Mouse (Mus musculus) erythroblast, embryonic 14.5 days (primary cell): ENCODE measurements around the gene Gfra1. TPM values are rescaled to one million over a fixed set of nuclear protein-coding genes. Genes with fewer than 3 reads are reported as not detected.

Experiments
- H3K27me3 ChIP-seq: 2 replicates; pipeline ENCODE4 v1.6.1; 2012; ENCODE audit warnings: inconsistent platforms; ENCODE audit not compliant: control insufficient read depth
- H3K36me3 ChIP-seq: 2 replicates; pipeline ENCODE4 v1.6.1; 2012; ENCODE audit warnings: mild to moderate bottlenecking, inconsistent platforms; ENCODE audit not compliant: control insufficient read depth
- H3K4me1 ChIP-seq: 2 replicates; pipeline ENCODE4 v1.6.1; 2012; ENCODE audit warnings: inconsistent platforms; ENCODE audit not compliant: control insufficient read depth
- H3K4me3 ChIP-seq: replicated peaks from 2 replicates; pipeline ENCODE3; 2012; ENCODE audit warnings: moderate library complexity, mild to moderate bottlenecking, inconsistent platforms
- H3K9me3 ChIP-seq: 2 replicates; pipeline ENCODE4 v1.6.1; 2012; ENCODE audit warnings: low read length, inconsistent platforms, mixed read lengths; ENCODE audit not compliant: control insufficient read depth
- GATA1 ChIP-seq: IDR thresholded peaks from 2 replicates; pipeline ENCODE4 v1.6.1; 2012; ENCODE audit warnings: low read length, inconsistent platforms, mixed read lengths
- TAL1 ChIP-seq: IDR thresholded peaks from 3 replicates; pipeline ENCODE4 v1.6.1; 2012; ENCODE audit warnings: low read length, inconsistent platforms, mixed read lengths
- polyA plus RNA-seq: library from polyadenylated mRNA; stranded (reverse); fragments of >175 nt; gene quantifications from 2 replicates; pipeline ENCODE4 v1.2.3, GENCODE M21; 2012

The Gfra1 gene
- polyA plus RNA-seq, 1 experiment: not detected

GRCm38 (mm10) chr19:58227725-58228124, 228.0 kb downstream of the Gfra1 start:
- Histone ChIP-seq H3K36me3 (no peaks in the 10 kb centered on the region), H3K27me3 (no peaks in the 10 kb centered on the region), H3K9me3 (no peaks in the 10 kb centered on the region), H3K4me1 (no peaks in the 10 kb centered on the region), H3K4me3 (no peak overlapping the region)
- TF ChIP-seq TAL1 (no peak), GATA1 (no peak)

- Histone ChIP-seq H3K4me1 (no peaks in the 10 kb centered on the region), H3K9me3 (no peaks in the 10 kb centered on the region), H3K27me3 (no peaks in the 10 kb centered on the region), H3K36me3 (no peaks in the 10 kb centered on the region), H3K4me3 (no peak overlapping the region)
- TF ChIP-seq GATA1: no peak
- TF ChIP-seq TAL1: no peak
Measured at GRCm38 (mm10) chr19:58226882-58227281, 228.8 kb downstream of the Gfra1 start.

GRCm38 (mm10) chr19:58220061-58220831, 235.5 kb downstream of the Gfra1 start:
- TF ChIP-seq GATA1 (no peak), TAL1 (no peak)
- Histone ChIP-seq H3K9me3 (no peaks in the 10 kb centered on the region), H3K4me3 (no peak overlapping the region), H3K27me3 (no peaks in the 10 kb centered on the region), H3K36me3 (no peaks in the 10 kb centered on the region), H3K4me1 (no peaks in the 10 kb centered on the region)

- Histone ChIP-seq H3K27me3 (no peaks in the 10 kb centered on the region), H3K9me3 (no peaks in the 10 kb centered on the region), H3K4me1 (no peaks in the 10 kb centered on the region), H3K4me3 (no peak overlapping the region), H3K36me3 (no peaks in the 10 kb centered on the region)
- no peak for TF ChIP-seq GATA1
- TF ChIP-seq TAL1: no peak
Measured at GRCm38 (mm10) chr19:58217591-58217990, 238.1 kb downstream of the Gfra1 start.

- Histone ChIP-seq H3K36me3 (no peaks in the 10 kb centered on the region), H3K4me1 (no peaks in the 10 kb centered on the region)
- TF ChIP-seq GATA1 (no peak), TAL1 (no peak)
Measured at GRCm38 (mm10) chr19:58206496-58207044, 249.1 kb downstream of the Gfra1 start.

GRCm38 (mm10) chr19:58205470-58205869, 250.2 kb downstream of the Gfra1 start:
- Histone ChIP-seq H3K9me3 (no peaks in the 10 kb centered on the region), H3K27me3 (no peaks in the 10 kb centered on the region), H3K4me1 (no peaks in the 10 kb centered on the region), H3K4me3 (no peak overlapping the region), H3K36me3 (no peaks in the 10 kb centered on the region)
- no peak for TF ChIP-seq TAL1
- no peak for TF ChIP-seq GATA1

More at GRCm38 (mm10) chr19:58206496-58207044, 249.1 kb downstream of the Gfra1 start:
- H3K4me3 ChIP-seq: no peak overlapping the region
- no peaks in the 10 kb centered on the region for H3K9me3 ChIP-seq
- H3K27me3 ChIP-seq: no peaks in the 10 kb centered on the region

GRCm38 (mm10) chr19:58202627-58203026, 253.1 kb downstream of the Gfra1 start:
- H3K9me3 ChIP-seq: no peaks in the 10 kb centered on the region
- no peaks in the 10 kb centered on the region for H3K4me1 ChIP-seq
- TF ChIP-seq GATA1: no peak
- no peak for TF ChIP-seq TAL1
- H3K36me3 ChIP-seq: no peaks in the 10 kb centered on the region
- H3K4me3 ChIP-seq: no peak overlapping the region
- H3K27me3 ChIP-seq: no peaks in the 10 kb centered on the region

GRCm38 (mm10) chr19:58199679-58200078, 256.0 kb downstream of the Gfra1 start:
- Histone ChIP-seq H3K36me3 (no peaks in the 10 kb centered on the region), H3K4me3 (no peak overlapping the region), H3K4me1 (no peaks in the 10 kb centered on the region), H3K9me3 (no peaks in the 10 kb centered on the region), H3K27me3 (no peaks in the 10 kb centered on the region)
- no peak for TF ChIP-seq TAL1
- TF ChIP-seq GATA1: no peak

- no peaks in the 10 kb centered on the region for H3K9me3 ChIP-seq
- no peak overlapping the region for H3K4me3 ChIP-seq
- no peaks in the 10 kb centered on the region for H3K27me3 ChIP-seq
- TF ChIP-seq GATA1 (no peak), TAL1 (no peak)
- H3K4me1 ChIP-seq: no peaks in the 10 kb centered on the region
- no peaks in the 10 kb centered on the region for H3K36me3 ChIP-seq
Measured at GRCm38 (mm10) chr19:58193733-58194456, 261.8 kb downstream of the Gfra1 start.
